ENCODE assay signal across 47 mouse cellular contexts in the genomic region with DNA sequence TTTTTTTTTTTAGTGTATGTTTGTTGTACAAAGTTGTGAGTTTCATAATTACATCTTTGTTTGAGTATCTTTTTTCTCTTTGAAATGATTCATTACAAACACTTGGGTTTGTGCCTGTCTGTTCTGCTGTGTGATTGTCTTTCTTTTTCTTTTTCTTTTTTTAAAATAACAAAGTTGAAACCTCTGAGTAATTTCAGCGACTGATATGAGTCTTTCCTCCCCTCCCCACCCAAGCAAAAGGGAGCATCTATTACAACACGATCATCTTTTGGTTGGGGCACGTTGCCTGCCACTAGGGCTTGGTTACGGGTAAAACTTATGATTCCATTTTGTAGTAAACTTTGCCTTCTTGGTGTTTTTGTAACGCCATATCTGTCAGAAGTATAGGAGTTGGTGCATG. TPM values are rescaled to one million over a fixed set of nuclear protein-coding genes. Genes with fewer than 3 reads are reported as not detected.
"Had no signal": no experiment of that assay in that cellular context is flagged by ENCODE, and none has a peak within 500 bp of the region (broad histone marks: within the 10 kb centered on the region; RNA-seq: fewer than 3 reads in every experiment).

No protein-coding gene starts in this region.

- DNase-seq: left cerebral cortex, postnatal 4 days; liver; liver, embryonic 13.5 days; liver, postnatal 0 days; lung, adult 18-20 months; lung, adult 2 months; lung, embryonic 14.5 days; lung, postnatal 10 days; lung, postnatal 14 days; lung, postnatal 36 days; lung, postnatal 4 days; midbrain, embryonic 14.5 days had no signal

- H3K4me1 ChIP-seq: limb, embryonic 10.5 days; limb, embryonic 12.5 days; limb, embryonic 13.5 days; limb, embryonic 15.5 days; liver, embryonic 12.5 days; liver, embryonic 13.5 days; liver, embryonic 15.5 days; lung, embryonic 15.5 days; megakaryocyte, embryonic 14.5 days; midbrain, embryonic 10.5 days; midbrain, embryonic 12.5 days; midbrain, embryonic 13.5 days; midbrain, embryonic 15.5 days; neural tube, embryonic 12.5 days had no signal

- H3K27me3 ChIP-seq: limb, embryonic 12.5 days; limb, embryonic 13.5 days; limb, embryonic 15.5 days; liver, embryonic 12.5 days; liver, embryonic 13.5 days; liver, embryonic 15.5 days; lung, embryonic 15.5 days; megakaryocyte, embryonic 14.5 days; midbrain, embryonic 12.5 days; midbrain, embryonic 13.5 days; midbrain, embryonic 15.5 days; neural tube, embryonic 12.5 days had no signal

- H3K36me3 ChIP-seq: limb, embryonic 10.5 days; limb, embryonic 12.5 days; limb, embryonic 13.5 days; limb, embryonic 15.5 days; liver, embryonic 12.5 days; liver, embryonic 13.5 days; liver, embryonic 15.5 days; lung, embryonic 15.5 days; midbrain, embryonic 10.5 days; midbrain, embryonic 12.5 days; midbrain, embryonic 13.5 days; midbrain, embryonic 15.5 days; neural tube, embryonic 12.5 days had no signal

- H3K9ac ChIP-seq: limb, embryonic 12.5 days; limb, embryonic 13.5 days; limb, embryonic 15.5 days; liver, embryonic 12.5 days; liver, embryonic 13.5 days; liver, embryonic 14.5 days; liver, embryonic 15.5 days; liver, postnatal 0 days; lung, embryonic 14.5 days; lung, embryonic 15.5 days; midbrain, embryonic 12.5 days; midbrain, embryonic 13.5 days; midbrain, embryonic 15.5 days; neural tube, embryonic 12.5 days had no signal

- H3K27ac ChIP-seq: limb, embryonic 10.5 days; limb, embryonic 12.5 days; limb, embryonic 13.5 days; limb, embryonic 15.5 days; liver, embryonic 12.5 days; liver, embryonic 13.5 days; liver, embryonic 14.5 days; liver, embryonic 15.5 days; lung, embryonic 15.5 days; macrophage; midbrain, embryonic 10.5 days; midbrain, embryonic 12.5 days; midbrain, embryonic 13.5 days; midbrain, embryonic 15.5 days; neural tube, embryonic 12.5 days had no signal

- H3K4me3 ChIP-seq: limb, embryonic 10.5 days; limb, embryonic 12.5 days; limb, embryonic 13.5 days; limb, embryonic 15.5 days; liver, embryonic 12.5 days; liver, embryonic 13.5 days; liver, embryonic 15.5 days; lung, embryonic 15.5 days; megakaryocyte, embryonic 14.5 days; midbrain, embryonic 10.5 days; midbrain, embryonic 12.5 days; midbrain, embryonic 13.5 days; midbrain, embryonic 15.5 days; myocyte; neural tube, embryonic 12.5 days had no signal

- H3K4me2 ChIP-seq: limb, embryonic 12.5 days; limb, embryonic 13.5 days; limb, embryonic 15.5 days; liver, embryonic 11.5 days; liver, embryonic 12.5 days; liver, embryonic 13.5 days; liver, embryonic 15.5 days; lung, embryonic 14.5 days; lung, embryonic 15.5 days; midbrain, embryonic 11.5 days; midbrain, embryonic 12.5 days; midbrain, embryonic 13.5 days; midbrain, embryonic 15.5 days; neural tube, embryonic 12.5 days had no signal

- H3K9me3 ChIP-seq: limb, embryonic 10.5 days; limb, embryonic 12.5 days; limb, embryonic 13.5 days; limb, embryonic 15.5 days; liver, embryonic 12.5 days; liver, embryonic 13.5 days; liver, embryonic 15.5 days; lung, embryonic 15.5 days; megakaryocyte, embryonic 14.5 days; midbrain, embryonic 10.5 days; midbrain, embryonic 12.5 days; midbrain, embryonic 13.5 days; midbrain, embryonic 15.5 days; neural tube, embryonic 12.5 days had no signal

RNA-seq across cellular contexts. Expression of gene Tmprss11a, which starts 37.7 kb away (rescaled TPM):
- total RNA-seq: left cerebral cortex, postnatal 14 days; left cerebral cortex, postnatal 25 days; left cerebral cortex, postnatal 4 days; liver, adult 2 months; megakaryocyte progenitor cell, adult 5-6 weeks; megakaryocyte, adult 5-6 weeks; megakaryocyte-erythroid progenitor cell, adult 5-6 weeks; midbrain, postnatal 0 days; monocyte, adult 5-6 weeks had no signal
- polyA plus RNA-seq: limb, embryonic 10.5 days; limb, embryonic 11.5 days; limb, embryonic 12.5 days; limb, embryonic 13.5 days; limb, embryonic 14.5 days; limb, embryonic 15.5 days; liver, adult 2 months; liver, embryonic 11.5 days; liver, embryonic 12.5 days; liver, embryonic 13.5 days; liver, embryonic 14.5 days; liver, embryonic 15.5 days; liver, embryonic 16.5 days; liver, postnatal 0 days; lung, embryonic 15.5 days; lung, embryonic 16.5 days; lung, postnatal 0 days; macrophage; midbrain, embryonic 10.5 days; midbrain, embryonic 11.5 days; midbrain, embryonic 12.5 days; midbrain, embryonic 13.5 days; midbrain, embryonic 14.5 days; midbrain, embryonic 15.5 days; midbrain, embryonic 16.5 days; midbrain, postnatal 0 days; myocyte; neural tube, embryonic 11.5 days; neural tube, embryonic 12.5 days had no signal

RNA-seq across cellular contexts. Expression of gene Tmprss11d, which starts 57.9 kb away (rescaled TPM):
- total RNA-seq: left cerebral cortex, postnatal 10 days; left cerebral cortex, postnatal 14 days; left cerebral cortex, postnatal 25 days; left cerebral cortex, postnatal 36 days; left cerebral cortex, postnatal 4 days; liver, adult 2 months; megakaryocyte progenitor cell, adult 5-6 weeks; megakaryocyte, adult 5-6 weeks; megakaryocyte-erythroid progenitor cell, adult 5-6 weeks; monocyte, adult 5-6 weeks had no signal
- polyA plus RNA-seq: limb, embryonic 10.5 days; limb, embryonic 12.5 days; limb, embryonic 13.5 days; limb, embryonic 14.5 days; limb, embryonic 15.5 days; liver, adult 2 months; liver, embryonic 11.5 days; liver, embryonic 12.5 days; liver, embryonic 13.5 days; liver, embryonic 14.5 days; liver, embryonic 15.5 days; liver, embryonic 16.5 days; liver, postnatal 0 days; lung, embryonic 14.5 days; lung, embryonic 15.5 days; lung, embryonic 16.5 days; lung, postnatal 0 days; macrophage; midbrain, embryonic 11.5 days; midbrain, embryonic 12.5 days; midbrain, embryonic 13.5 days; midbrain, embryonic 14.5 days; midbrain, embryonic 15.5 days; midbrain, postnatal 0 days; myocyte; neural tube, embryonic 11.5 days had no signal
